Mouse (Mus musculus): ENCODE data around the gene Npepl1. TPM values are rescaled to one million over a fixed set of nuclear protein-coding genes. Genes with fewer than 3 reads are reported as not detected.

Npepl1 gene
- polyA plus RNA-seq (2014; fragmentation: Nextera tagmentation; extraction: Ambion mirVana) = 44.3 and 44.5 TPM in 2 replicates

DNA sequence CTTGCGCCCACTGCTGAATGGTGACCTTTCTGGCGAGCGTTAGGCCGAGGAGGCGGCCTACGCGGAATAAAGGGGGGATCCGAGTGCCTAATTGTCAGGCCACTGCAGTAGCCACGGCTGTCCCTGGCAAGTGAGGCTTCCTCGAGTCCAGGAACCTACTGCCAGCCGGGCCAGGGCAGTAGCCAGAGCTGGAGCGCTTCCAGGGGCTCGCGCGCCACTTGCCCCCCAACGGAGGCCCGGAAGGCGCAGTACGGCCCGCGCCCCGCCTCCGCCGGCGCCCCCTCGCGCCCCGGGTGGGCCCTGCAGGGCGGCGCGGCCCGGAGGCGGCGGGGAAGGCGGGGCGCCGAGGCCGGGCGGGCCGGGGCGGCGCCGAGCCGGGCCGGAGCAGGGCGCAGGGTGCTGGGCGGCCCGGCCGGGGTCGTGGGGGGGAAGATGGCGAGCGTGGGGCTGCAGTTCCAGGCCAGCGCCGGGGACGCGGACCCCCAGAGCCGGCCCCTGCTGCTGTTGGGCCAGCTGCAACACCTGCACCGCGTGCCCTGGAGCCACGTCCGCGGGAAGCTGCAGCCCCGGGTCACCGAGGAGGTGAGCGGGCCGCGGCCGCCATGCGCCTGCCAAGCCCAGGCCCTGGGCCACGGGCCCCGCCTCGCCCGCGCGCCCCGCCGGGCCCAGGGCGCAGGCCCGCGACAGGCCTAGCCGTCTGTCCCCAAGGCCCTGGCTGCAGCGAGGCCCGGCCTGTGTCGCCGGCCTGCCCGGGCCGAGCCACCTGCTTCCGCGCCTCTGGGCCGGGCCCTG lies at the start of gene Npepl1:
Npepl1 (plus strand) TSS at position 359 of the 792 bp plus-strand sequence.
- H3K36me3 ChIP-seq (ENCODE audit: control insufficient read depth, insufficient read depth, low read length) = peaks cover 14% of the 10 kb centered on the region; the same call in 1 of the 2 replicates
- no peaks in the 10 kb centered on the region for H3K27me3 ChIP-seq (ENCODE audit: control insufficient read depth, insufficient read depth, low read length)
- peak within 1 kb of the TSS; percentile 13 to 71; a peak in 3 of 4 replicates for H3K27ac ChIP-seq (replicated peaks in 1 of 2; ENCODE audit: control insufficient read depth in 1 of 2, insufficient read depth in 1 of 2, low read depth in 2 of 2, low read length in 2 of 2)
- H3K4me3 ChIP-seq (ENCODE audit: control insufficient read depth in 1 of 2, insufficient read depth in 1 of 2, low read depth in 1 of 2, low read length in 2 of 2) = peak within 1 kb of the TSS; percentile 67 to 72
- peak within 1 kb of the TSS; percentile 91 for H3K9ac ChIP-seq (ENCODE audit: low read length)
- 2% methylated on average over 66 of the region's 90 CpGs for WGBS
- peak; percentile 86 for ATAC-seq (ENCODE audit: insufficient number of reproducible peaks, insufficient read depth, low FRiP score, low read depth)
- peaks cover 14 to 15% of the 10 kb centered on the region in 2 experiments; a peak in 3 of 4 replicates for H3K4me1 ChIP-seq (ENCODE audit: control insufficient read depth in 2 of 2, insufficient read depth in 2 of 2, low read length in 2 of 2)
- H3K4me2 ChIP-seq (ENCODE audit: low read length) = peak within 1 kb of the TSS; percentile 92
- H3K9me3 ChIP-seq (ENCODE audit: control insufficient read depth, low read length) = no peaks in the 10 kb centered on the region

- H3K4me1 ChIP-seq (ENCODE audit: control insufficient read depth in 2 of 2, insufficient read depth in 2 of 2, low read length in 2 of 2) = peaks cover 0 to 2% of the 10 kb centered on the region in 2 experiments; a peak in 1 of 4 replicates
- H3K9ac ChIP-seq (ENCODE audit: low read length) = no peak overlapping the region
- H3K9me3 ChIP-seq (ENCODE audit: control insufficient read depth, low read length) = no peaks in the 10 kb centered on the region
- no peak for ATAC-seq (ENCODE audit: insufficient number of reproducible peaks, insufficient read depth, low FRiP score, low read depth)
- H3K36me3 ChIP-seq (ENCODE audit: control insufficient read depth, insufficient read depth, low read length) = no peaks in the 10 kb centered on the region
- 4% methylated on average over 2 of the region's 2 CpGs for WGBS
- H3K4me3 ChIP-seq (ENCODE audit: control insufficient read depth in 1 of 2, insufficient read depth in 1 of 2, low read depth in 1 of 2, low read length in 2 of 2) = no peak overlapping the region
- H3K27ac ChIP-seq (replicated peaks in 1 of 2; ENCODE audit: control insufficient read depth in 1 of 2, insufficient read depth in 1 of 2, low read depth in 2 of 2, low read length in 2 of 2) = no peak overlapping the region
- no peaks in the 10 kb centered on the region for H3K27me3 ChIP-seq (ENCODE audit: control insufficient read depth, insufficient read depth, low read length)
- no peak overlapping the region for H3K4me2 ChIP-seq (ENCODE audit: low read length)
Observed at GRCm38 (mm10) chr2:174061219-174061618, 48.9 kb upstream of the Npepl1 start.

GRCm38 (mm10) chr2:174063074-174063473 lies 47.1 kb upstream of the Npepl1 start:
- Histone ChIP-seq H3K27ac (replicated peaks in 1 of 2; ENCODE audit: control insufficient read depth in 1 of 2, insufficient read depth in 1 of 2, low read depth in 2 of 2, low read length in 2 of 2) (no peak overlapping the region), H3K9me3 (ENCODE audit: control insufficient read depth, low read length) (no peaks in the 10 kb centered on the region), H3K4me3 (ENCODE audit: control insufficient read depth in 1 of 2, insufficient read depth in 1 of 2, low read depth in 1 of 2, low read length in 2 of 2) (no peak overlapping the region), H3K36me3 (ENCODE audit: control insufficient read depth, insufficient read depth, low read length) (no peaks in the 10 kb centered on the region), H3K27me3 (ENCODE audit: control insufficient read depth, insufficient read depth, low read length) (no peaks in the 10 kb centered on the region), H3K4me2 (ENCODE audit: low read length) (no peak overlapping the region), H3K9ac (ENCODE audit: low read length) (no peak overlapping the region), H3K4me1 (ENCODE audit: control insufficient read depth in 2 of 2, insufficient read depth in 2 of 2, low read length in 2 of 2) (peaks cover 0 to 2% of the 10 kb centered on the region in 2 experiments; a peak in 1 of 4 replicates)
- 69% methylated on average over 6 of the region's 6 CpGs for WGBS
- ATAC-seq (ENCODE audit: insufficient number of reproducible peaks, insufficient read depth, low FRiP score, low read depth) = no peak

GRCm38 (mm10) chr2:174063527-174064211 lies 46.5 kb upstream of the Npepl1 start:
- 56% methylated on average over 9 of the region's 9 CpGs for WGBS
- Histone ChIP-seq H3K9me3 (ENCODE audit: control insufficient read depth, low read length) (no peaks in the 10 kb centered on the region), H3K4me3 (ENCODE audit: control insufficient read depth in 1 of 2, insufficient read depth in 1 of 2, low read depth in 1 of 2, low read length in 2 of 2) (no peak overlapping the region), H3K4me1 (ENCODE audit: control insufficient read depth in 2 of 2, insufficient read depth in 2 of 2, low read length in 2 of 2) (peaks cover 0 to 2% of the 10 kb centered on the region in 2 experiments; a peak in 1 of 4 replicates), H3K27me3 (ENCODE audit: control insufficient read depth, insufficient read depth, low read length) (no peaks in the 10 kb centered on the region), H3K36me3 (ENCODE audit: control insufficient read depth, insufficient read depth, low read length) (no peaks in the 10 kb centered on the region), H3K4me2 (ENCODE audit: low read length) (no peak overlapping the region), H3K27ac (replicated peaks in 1 of 2; ENCODE audit: control insufficient read depth in 1 of 2, insufficient read depth in 1 of 2, low read depth in 2 of 2, low read length in 2 of 2) (no peak overlapping the region), H3K9ac (ENCODE audit: low read length) (no peak overlapping the region)
- ATAC-seq (ENCODE audit: insufficient number of reproducible peaks, insufficient read depth, low FRiP score, low read depth) = no peak

- 82% methylated on average over 6 of the region's 6 CpGs for WGBS
- no peaks in the 10 kb centered on the region for H3K9me3 ChIP-seq (ENCODE audit: control insufficient read depth, low read length)
- H3K27ac ChIP-seq (replicated peaks in 1 of 2; ENCODE audit: control insufficient read depth in 1 of 2, insufficient read depth in 1 of 2, low read depth in 2 of 2, low read length in 2 of 2) = no peak overlapping the region
- H3K4me2 ChIP-seq (ENCODE audit: low read length) = no peak overlapping the region
- no peak overlapping the region for H3K9ac ChIP-seq (ENCODE audit: low read length)
- no peak for ATAC-seq (ENCODE audit: insufficient number of reproducible peaks, insufficient read depth, low FRiP score, low read depth)
- no peaks in the 10 kb centered on the region for H3K36me3 ChIP-seq (ENCODE audit: control insufficient read depth, insufficient read depth, low read length)
- H3K27me3 ChIP-seq (ENCODE audit: control insufficient read depth, insufficient read depth, low read length) = no peaks in the 10 kb centered on the region
- peaks cover 0 to 2% of the 10 kb centered on the region in 2 experiments; a peak in 1 of 4 replicates for H3K4me1 ChIP-seq (ENCODE audit: control insufficient read depth in 2 of 2, insufficient read depth in 2 of 2, low read length in 2 of 2)
- H3K4me3 ChIP-seq (ENCODE audit: control insufficient read depth in 1 of 2, insufficient read depth in 1 of 2, low read depth in 1 of 2, low read length in 2 of 2) = no peak overlapping the region
Observed at GRCm38 (mm10) chr2:174067793-174068419, 42.2 kb upstream of the Npepl1 start.

- H3K4me1 ChIP-seq (ENCODE audit: control insufficient read depth in 2 of 2, insufficient read depth in 2 of 2, low read length in 2 of 2) = peaks cover 2 to 5% of the 10 kb centered on the region in 2 experiments; a peak in 2 of 4 replicates
- H3K36me3 ChIP-seq (ENCODE audit: control insufficient read depth, insufficient read depth, low read length) = no peaks in the 10 kb centered on the region
- no peaks in the 10 kb centered on the region for H3K9me3 ChIP-seq (ENCODE audit: control insufficient read depth, low read length)
- H3K4me3 ChIP-seq (ENCODE audit: control insufficient read depth in 1 of 2, insufficient read depth in 1 of 2, low read depth in 1 of 2, low read length in 2 of 2) = no peak overlapping the region
- H3K27ac ChIP-seq (replicated peaks in 1 of 2; ENCODE audit: control insufficient read depth in 1 of 2, insufficient read depth in 1 of 2, low read depth in 2 of 2, low read length in 2 of 2) = no peak overlapping the region
- no peak for ATAC-seq (ENCODE audit: insufficient number of reproducible peaks, insufficient read depth, low FRiP score, low read depth)
- WGBS = 54% methylated on average over 3 of the region's 3 CpGs
- no peak overlapping the region for H3K4me2 ChIP-seq (ENCODE audit: low read length)
- no peak overlapping the region for H3K9ac ChIP-seq (ENCODE audit: low read length)
- no peaks in the 10 kb centered on the region for H3K27me3 ChIP-seq (ENCODE audit: control insufficient read depth, insufficient read depth, low read length)
Observed at GRCm38 (mm10) chr2:174069532-174070049, 40.6 kb upstream of the Npepl1 start.

GRCm38 (mm10) chr2:174071406-174071805 lies 38.7 kb upstream of the Npepl1 start:
- no peaks in the 10 kb centered on the region for H3K27me3 ChIP-seq (ENCODE audit: control insufficient read depth, insufficient read depth, low read length)
- no peak overlapping the region for H3K4me2 ChIP-seq (ENCODE audit: low read length)
- no peak overlapping the region for H3K4me3 ChIP-seq (ENCODE audit: control insufficient read depth in 1 of 2, insufficient read depth in 1 of 2, low read depth in 1 of 2, low read length in 2 of 2)
- H3K36me3 ChIP-seq (ENCODE audit: control insufficient read depth, insufficient read depth, low read length) = no peaks in the 10 kb centered on the region
- H3K9me3 ChIP-seq (ENCODE audit: control insufficient read depth, low read length) = no peaks in the 10 kb centered on the region
- WGBS = 76% methylated on average over 5 of the region's 5 CpGs
- no peak overlapping the region for H3K27ac ChIP-seq (replicated peaks in 1 of 2; ENCODE audit: control insufficient read depth in 1 of 2, insufficient read depth in 1 of 2, low read depth in 2 of 2, low read length in 2 of 2)
- ATAC-seq (ENCODE audit: insufficient number of reproducible peaks, insufficient read depth, low FRiP score, low read depth) = no peak
- no peak overlapping the region for H3K9ac ChIP-seq (ENCODE audit: low read length)
- H3K4me1 ChIP-seq (ENCODE audit: control insufficient read depth in 2 of 2, insufficient read depth in 2 of 2, low read length in 2 of 2) = peaks cover 8 to 12% of the 10 kb centered on the region in 2 experiments; a peak in 3 of 4 replicates

Data from heart, embryonic 14.5 days (tissue).